Mouse (Mus musculus): ENCODE results near the gene Hivep3. TPM values are rescaled to one million over a fixed set of nuclear protein-coding genes. Genes with fewer than 3 reads are reported as not detected.

The Hivep3 gene
- total and polyA plus RNA-seq, 3 experiments: 14.4 to 32.3 (median 21.2) TPM

DNA sequence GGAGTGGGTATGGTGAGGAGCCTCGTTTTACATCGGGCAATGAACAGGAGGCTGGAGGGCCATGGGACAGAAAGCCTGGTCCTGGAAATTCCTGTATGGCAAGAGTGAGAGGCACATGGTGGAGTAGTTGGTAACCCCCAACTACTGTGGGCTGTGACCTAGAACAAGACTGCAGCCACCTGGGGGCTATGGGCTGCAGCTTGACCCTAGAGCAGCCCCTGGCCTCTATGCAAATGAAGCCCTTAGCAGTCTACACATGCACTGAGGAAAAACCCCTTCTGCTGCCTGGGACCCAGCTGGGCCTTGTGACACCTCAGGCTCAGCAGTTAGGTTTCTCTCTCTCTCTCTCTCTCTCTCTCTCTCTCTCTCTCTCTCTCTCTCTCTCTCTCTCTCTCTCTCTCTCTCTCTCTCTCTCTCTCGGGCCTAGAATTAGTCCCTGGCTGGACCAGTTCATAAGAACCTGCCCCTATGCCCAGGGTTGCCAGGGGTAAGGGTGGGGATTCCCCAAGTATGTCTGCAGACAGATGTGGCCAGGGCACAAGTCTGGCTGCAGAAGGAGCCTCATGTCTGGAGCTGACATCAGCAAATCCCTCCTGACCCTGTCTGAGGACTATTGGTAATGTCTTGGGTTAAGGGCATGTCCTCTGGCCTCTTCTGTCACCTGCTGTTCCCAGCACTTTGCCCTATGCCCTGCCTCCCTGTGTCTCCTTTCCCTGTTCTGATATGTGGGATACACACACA lies 243.0 kb downstream of the Hivep3 start (continued):
- no peak for TF ChIP-seq GABPA (IDR thresholded peaks at IDR 0.05; ENCODE audit: insufficient replicate concordance, low read depth, low read length)
- peak; percentile 100 for TF ChIP-seq TCF12 (IDR thresholded peaks at IDR 0.05; ENCODE audit: low read depth, low read length)
- TF ChIP-seq ETS1 (conservative IDR thresholded peaks at IDR 0.05; ENCODE audit: low read depth, low read length): peak; percentile 94
- peak; percentile 56 for TF ChIP-seq NRF1 (IDR thresholded peaks at IDR 0.05; ENCODE audit: low read depth, low read length)
- peak; percentile 98 for TF ChIP-seq EP300 (IDR thresholded peaks at IDR 0.05; ENCODE audit: low read length)
- no peak for TF ChIP-seq NELFE (IDR thresholded peaks at IDR 0.05; ENCODE audit: low read depth, low read length)
- TF ChIP-seq MAZ (IDR thresholded peaks at IDR 0.05; ENCODE audit: low read depth, low read length): peak; percentile 88; the same call in 1 of the 2 replicates
- TF ChIP-seq POLR2A (IDR thresholded peaks at IDR 0.05; ENCODE audit: low read depth, low read length): no peak
- peak; percentile 34; the same call in 1 of the 2 replicates for TF ChIP-seq MXI1 (IDR thresholded peaks at IDR 0.05; ENCODE audit: low read depth, low read length)
- peak; percentile 19; the same call in 1 of the 2 replicates for TF ChIP-seq USF2 (conservative IDR thresholded peaks at IDR 0.05; ENCODE audit: low read depth, low read length)
- peak; percentile 77; the same call in 1 of the 2 replicates for TF ChIP-seq SIN3A (IDR thresholded peaks at IDR 0.05; ENCODE audit: low read length)
- no peak for TF ChIP-seq UBTF (IDR thresholded peaks at IDR 0.05; ENCODE audit: low read depth, low read length)
- TF ChIP-seq HCFC1 (IDR thresholded peaks at IDR 0.05; ENCODE audit: low read depth, low read length): no peak; the same call in 1 of the 2 replicates
- TF ChIP-seq ZMIZ1 (IDR thresholded peaks at IDR 0.05; ENCODE audit: low read depth, low read length): no peak; the same call in none of the 2 replicates

- Histone ChIP-seq H3K9ac (ENCODE audit: insufficient read depth, low read depth) (peak overlapping the region; percentile 58), H3K4me1 (ENCODE audit: control insufficient read depth in 1 of 2, insufficient read depth in 2 of 2) (peaks cover 54 to 91% of the 10 kb centered on the region in 2 experiments), H3K36me3 (replicated peaks in 1 of 2; ENCODE audit: control insufficient read depth in 1 of 2, insufficient read depth in 1 of 2, low read length in 1 of 2) (peaks cover 0 to 2% of the 10 kb centered on the region in 2 experiments), H3K4me3 (replicated peaks in 1 of 3; ENCODE audit: low read depth in 2 of 3, low read length in 2 of 3, poor library complexity in 1 of 3) (peak overlapping the region in 1 of 3 experiments; percentile 17), H3K79me2 (replicated peaks; ENCODE audit: control insufficient read depth, extremely low read depth, insufficient read depth, poor library complexity, severe bottlenecking) (no peaks in the 10 kb centered on the region), H3K27me3 (replicated peaks) (no peaks in the 10 kb centered on the region), H3K27ac (ENCODE audit: insufficient read depth, low read depth) (peak overlapping the region; percentile 99), H3K9me3 (replicated peaks; ENCODE audit: low read length) (no peaks in the 10 kb centered on the region), H3K4me2 (ENCODE audit: insufficient read depth, low read depth, poor library complexity, severe bottlenecking) (peak overlapping the region; percentile 58)
- dilution Hi-C loops (cut with MboI; ENCODE audit: extremely low pct_ligation_motif_present, extremely low pct_unique_long_range_greater_than_20kb, low sequenced_read_pairs): no loop called here
- in situ Hi-C loops (cut with MboI; ENCODE audit: low pct_ligation_motif_present, low pct_unique_long_range_greater_than_20kb, low sequenced_read_pairs): loop anchor here (5.0 kb wide), 1 partner anchor 54 kb away; no protein-coding TSS in a partner anchor
- DNase-seq (ENCODE audit: extremely low read depth): peak; percentile 81
- 0 out of 2 replicates have a peak, but pooled peaks have one; percentile 45 for TF ChIP-seq MAFK (IDR thresholded peaks at IDR 0.05; ENCODE audit: insufficient replicate concordance, low read length)
- TF ChIP-seq SIN3A (IDR thresholded peaks at IDR 0.05; ENCODE audit: low read length): 0 out of 2 replicates have a peak, but pooled peaks have one; percentile 57
- TF ChIP-seq NELFE (IDR thresholded peaks at IDR 0.05; ENCODE audit: low read depth, low read length): 0 out of 2 replicates have a peak, but pooled peaks have one; percentile 13
- TF ChIP-seq GABPA (IDR thresholded peaks at IDR 0.05; ENCODE audit: insufficient replicate concordance, low read depth, low read length): no peak
- peak; percentile 29 for TF ChIP-seq SMC3 (IDR thresholded peaks at IDR 0.05; ENCODE audit: low read depth, low read length)
- peak; percentile 81 for TF ChIP-seq BHLHE40 (IDR thresholded peaks at IDR 0.05; ENCODE audit: low read depth, low read length)
- TF ChIP-seq E2F4 (IDR thresholded peaks at IDR 0.05; ENCODE audit: insufficient replicate concordance, low read depth, low read length): no peak
- TF ChIP-seq IRF4 (IDR thresholded peaks at IDR 0.05; ENCODE audit: low read depth, low read length): peak; percentile 87
- no peak for TF ChIP-seq ZMIZ1 (IDR thresholded peaks at IDR 0.05; ENCODE audit: low read depth, low read length)
- TF ChIP-seq EP300 (IDR thresholded peaks at IDR 0.05; ENCODE audit: low read length): peak; percentile 87
- no peak for TF ChIP-seq NRF1 (IDR thresholded peaks at IDR 0.05; ENCODE audit: low read depth, low read length)
- no peak; the same call in 1 of the 2 replicates for TF ChIP-seq ZC3H11A (IDR thresholded peaks at IDR 0.05; ENCODE audit: low read depth, low read length)
- no peak for TF ChIP-seq ZKSCAN1 (IDR thresholded peaks at IDR 0.05; ENCODE audit: borderline replicate concordance, low read depth, low read length)
- TF ChIP-seq CTCF (conservative IDR thresholded peaks at IDR 0.05 in 1 of 2, IDR thresholded peaks at IDR 0.05 in 1 of 2; ENCODE audit: low read depth in 2 of 2, low read length in 2 of 2): no peak
- no peak; the same call in 1 of the 2 replicates for TF ChIP-seq POLR2AphosphoS2 (IDR thresholded peaks at IDR 0.05; ENCODE audit: low read depth, low read length)
- no peak for TF ChIP-seq PAX5 (IDR thresholded peaks at IDR 0.05; ENCODE audit: low read length)
- peak; percentile 28; the same call in 1 of the 2 replicates for TF ChIP-seq JUN (IDR thresholded peaks at IDR 0.05; ENCODE audit: insufficient read depth, low read depth, low read length)
- TF ChIP-seq USF2 (conservative IDR thresholded peaks at IDR 0.05; ENCODE audit: low read depth, low read length): no peak
- TF ChIP-seq MEF2A (IDR thresholded peaks at IDR 0.05; ENCODE audit: borderline replicate concordance, low read depth, low read length): peak; percentile 66
- TF ChIP-seq ETS1 (conservative IDR thresholded peaks at IDR 0.05; ENCODE audit: low read depth, low read length): peak; percentile 85
- no peak; the same call in 1 of the 2 replicates for TF ChIP-seq RAD21 (IDR thresholded peaks at IDR 0.05; ENCODE audit: low read depth, low read length)
- no peak for TF ChIP-seq MXI1 (IDR thresholded peaks at IDR 0.05; ENCODE audit: low read depth, low read length)
- TF ChIP-seq CHD1 (IDR thresholded peaks at IDR 0.05; ENCODE audit: low read depth, low read length): no peak
- TF ChIP-seq JUND (conservative IDR thresholded peaks at IDR 0.05; ENCODE audit: low read depth, low read length): 0 out of 2 replicates have a peak, but pooled peaks have one; percentile 36
- TF ChIP-seq TCF12 (IDR thresholded peaks at IDR 0.05; ENCODE audit: low read depth, low read length): peak; percentile 94
- no peak; the same call in none of the 2 replicates for TF ChIP-seq ELF1 (IDR thresholded peaks at IDR 0.05; ENCODE audit: low read depth, low read length)
- no peak; the same call in 1 of the 2 replicates for TF ChIP-seq POLR2A (IDR thresholded peaks at IDR 0.05; ENCODE audit: low read depth, low read length)
These were observed 244.4 kb downstream of the Hivep3 start for GRCm38 (mm10) chr4:119977817-119978491.
